Mouse (Mus musculus): Measurements from ENCODE around the gene Gm28043. TPM values are rescaled to one million over a fixed set of nuclear protein-coding genes. Genes with fewer than 3 reads are reported as not detected.

The Gm28043 gene
- polyA plus RNA-seq, 1 experiment, result 3.0 TPM

DNA sequence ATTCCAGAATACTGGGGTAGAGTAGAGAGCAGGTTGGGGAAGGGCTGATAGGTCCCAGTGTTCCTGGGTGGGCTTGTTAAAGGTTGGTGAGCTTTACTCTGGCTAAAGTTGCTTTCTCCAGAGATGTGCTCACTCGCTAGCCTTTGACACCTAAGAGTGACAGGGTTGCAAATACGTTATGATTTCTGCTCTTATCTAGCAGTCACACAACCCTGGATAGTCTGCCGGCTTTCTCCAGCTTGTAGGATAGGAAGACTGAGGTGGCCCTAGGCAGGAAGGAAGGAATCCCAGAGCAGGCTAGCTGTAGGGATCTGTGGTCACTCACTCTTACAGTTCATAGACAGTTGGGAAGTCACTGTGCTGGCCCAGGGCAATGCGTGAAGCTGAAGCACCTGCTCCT is 69.6 kb downstream of the Gm28043 start:
- peaks cover 5% of the 10 kb centered on the region for H3K4me1 ChIP-seq (ENCODE audit: control insufficient read depth, insufficient read depth, low read length)
- no peak for TF ChIP-seq POLR2A (IDR thresholded peaks at IDR 0.05; ENCODE audit: extremely low read depth, insufficient read depth, low read length)
- no peak for TF ChIP-seq CTCF (IDR thresholded peaks at IDR 0.05; ENCODE audit: extremely low read depth, insufficient read depth, low read length)
- H3K27ac ChIP-seq (ENCODE audit: insufficient read depth, low read length), result no peak overlapping the region
- no peak overlapping the region for H3K4me3 ChIP-seq (ENCODE audit: insufficient read depth, low read length)

DNA sequence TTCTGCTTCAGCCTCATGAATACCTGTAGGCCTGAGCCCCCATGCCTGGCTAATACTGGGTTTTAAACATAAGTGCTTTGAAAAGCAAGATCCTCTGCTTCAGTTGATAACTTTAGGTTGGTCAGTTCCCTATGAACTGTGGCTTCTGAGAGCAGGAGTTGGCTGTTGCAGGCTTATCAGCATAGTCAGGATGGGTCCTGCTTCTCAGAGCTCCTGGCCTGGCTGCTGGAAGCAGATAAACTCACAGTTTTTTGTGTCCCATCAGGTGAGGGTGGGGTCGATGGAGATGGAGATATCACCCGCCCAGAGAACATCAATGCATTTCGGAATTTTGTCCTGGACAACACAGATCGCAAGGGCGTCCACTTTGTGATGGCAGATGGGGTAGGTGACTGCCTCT is 72.1 kb downstream of the Gm28043 start:
- Histone ChIP-seq H3K4me1 (ENCODE audit: control insufficient read depth, insufficient read depth, low read length) (peaks cover 3% of the 10 kb centered on the region; the same call in 1 of the 2 replicates), H3K27ac (ENCODE audit: insufficient read depth, low read length) (no peak overlapping the region), H3K4me3 (ENCODE audit: insufficient read depth, low read length) (no peak overlapping the region)
- no peak for TF ChIP-seq CTCF (IDR thresholded peaks at IDR 0.05; ENCODE audit: extremely low read depth, insufficient read depth, low read length)
- TF ChIP-seq POLR2A (IDR thresholded peaks at IDR 0.05; ENCODE audit: extremely low read depth, insufficient read depth, low read length), result no peak

DNA sequence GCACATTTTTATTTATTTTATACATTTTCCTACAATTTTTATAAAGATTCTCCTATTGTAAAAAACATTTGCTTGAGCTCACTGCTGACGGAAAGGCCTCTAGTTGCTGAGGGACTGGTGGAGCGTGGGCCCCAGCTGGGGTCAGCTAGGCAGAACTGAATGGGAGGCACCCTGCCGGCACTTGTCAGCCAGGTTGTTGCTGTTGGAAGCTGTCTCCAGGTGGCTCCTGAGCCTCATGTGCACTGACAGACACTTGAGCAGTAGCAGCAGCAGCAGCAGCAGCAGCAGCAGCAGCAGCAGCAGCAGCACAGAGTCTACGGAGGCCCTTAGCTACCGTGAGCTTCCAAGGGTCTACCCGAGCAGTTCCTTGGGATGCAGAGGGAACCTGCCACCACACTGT is 72.7 kb downstream of the Gm28043 start:
- Histone ChIP-seq H3K4me1 (ENCODE audit: control insufficient read depth, insufficient read depth, low read length) (peaks cover 3% of the 10 kb centered on the region; the same call in 1 of the 2 replicates), H3K27ac (ENCODE audit: insufficient read depth, low read length) (no peak overlapping the region), H3K4me3 (ENCODE audit: insufficient read depth, low read length) (no peak overlapping the region)
- TF ChIP-seq POLR2A (IDR thresholded peaks at IDR 0.05; ENCODE audit: extremely low read depth, insufficient read depth, low read length), result no peak
- no peak for TF ChIP-seq CTCF (IDR thresholded peaks at IDR 0.05; ENCODE audit: extremely low read depth, insufficient read depth, low read length)

DNA sequence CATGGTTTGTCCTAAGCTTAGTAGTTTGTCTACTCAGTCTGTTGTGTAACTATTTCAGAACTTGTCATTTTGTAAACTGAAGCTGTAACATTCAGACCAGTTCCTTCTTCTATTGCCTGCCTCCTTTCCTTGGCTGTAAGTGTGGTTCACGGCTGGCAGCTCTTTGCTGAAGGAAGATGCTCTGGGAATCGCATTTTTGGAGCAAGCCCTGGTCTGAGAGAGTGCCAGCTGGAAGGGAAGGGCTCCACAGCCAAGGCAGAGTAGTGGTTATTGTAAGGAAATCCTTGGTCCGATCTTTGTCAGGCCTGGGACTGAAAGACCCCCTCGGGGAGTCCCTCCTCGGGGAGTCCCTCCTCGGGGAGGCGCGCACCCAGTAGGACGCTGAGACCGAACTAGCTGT is 73.9 kb downstream of the Gm28043 start:
- Histone ChIP-seq H3K4me1 (ENCODE audit: control insufficient read depth, insufficient read depth, low read length) (peaks cover 3% of the 10 kb centered on the region; the same call in 1 of the 2 replicates), H3K4me3 (ENCODE audit: insufficient read depth, low read length) (no peak overlapping the region), H3K27ac (ENCODE audit: insufficient read depth, low read length) (no peak overlapping the region)
- TF ChIP-seq CTCF (IDR thresholded peaks at IDR 0.05; ENCODE audit: extremely low read depth, insufficient read depth, low read length) (no peak), POLR2A (IDR thresholded peaks at IDR 0.05; ENCODE audit: extremely low read depth, insufficient read depth, low read length) (no peak)

DNA sequence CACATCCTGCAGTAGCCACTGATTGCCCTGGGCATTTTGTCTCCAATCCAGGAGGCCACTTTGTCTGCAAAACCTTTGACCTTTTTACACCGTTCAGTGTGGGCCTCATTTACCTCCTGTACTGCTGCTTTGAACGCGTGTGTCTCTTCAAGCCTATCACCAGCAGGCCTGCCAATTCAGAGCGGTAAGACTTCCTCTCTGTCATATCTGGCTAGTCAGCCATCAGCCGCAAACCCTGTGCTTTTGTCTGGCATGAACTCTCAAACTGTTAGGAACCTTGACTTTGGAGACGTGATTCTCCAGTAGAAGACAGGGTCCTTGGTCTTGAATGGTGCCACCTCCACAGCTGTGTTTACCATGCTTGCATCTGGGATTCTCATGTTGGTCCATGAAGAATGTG is 75.6 kb downstream of the Gm28043 start:
- TF ChIP-seq POLR2A (IDR thresholded peaks at IDR 0.05; ENCODE audit: extremely low read depth, insufficient read depth, low read length) (no peak), CTCF (IDR thresholded peaks at IDR 0.05; ENCODE audit: extremely low read depth, insufficient read depth, low read length) (no peak)
- peaks cover 3% of the 10 kb centered on the region; the same call in 1 of the 2 replicates for H3K4me1 ChIP-seq (ENCODE audit: control insufficient read depth, insufficient read depth, low read length)
- H3K27ac ChIP-seq (ENCODE audit: insufficient read depth, low read length), result no peak overlapping the region
- no peak overlapping the region for H3K4me3 ChIP-seq (ENCODE audit: insufficient read depth, low read length)

DNA sequence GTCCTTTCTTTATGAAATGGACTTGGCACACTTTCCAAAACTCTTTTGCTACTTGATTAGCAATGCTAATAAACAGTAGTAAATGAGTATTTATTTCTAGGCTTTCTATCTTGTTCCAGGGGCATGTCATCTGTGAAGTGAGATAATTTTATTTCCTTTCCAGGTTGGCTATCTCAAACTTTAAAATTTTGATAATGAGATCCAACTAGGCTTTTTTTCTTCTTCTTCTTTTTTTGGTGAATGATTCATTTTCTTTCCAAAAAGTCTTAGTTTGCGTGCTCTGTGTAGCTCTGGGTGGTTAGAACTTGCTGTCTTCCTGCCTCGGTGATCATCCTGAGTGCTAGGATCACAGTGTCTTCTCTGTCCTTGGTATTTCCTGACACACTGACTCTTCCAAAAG is 78.2 kb downstream of the Gm28043 start:
- Histone ChIP-seq H3K4me3 (ENCODE audit: insufficient read depth, low read length) (no peak overlapping the region), H3K27ac (ENCODE audit: insufficient read depth, low read length) (no peak overlapping the region), H3K4me1 (ENCODE audit: control insufficient read depth, insufficient read depth, low read length) (peaks cover 2% of the 10 kb centered on the region; the same call in 1 of the 2 replicates)
- TF ChIP-seq CTCF (IDR thresholded peaks at IDR 0.05; ENCODE audit: extremely low read depth, insufficient read depth, low read length), result no peak
- TF ChIP-seq POLR2A (IDR thresholded peaks at IDR 0.05; ENCODE audit: extremely low read depth, insufficient read depth, low read length), result no peak

DNA sequence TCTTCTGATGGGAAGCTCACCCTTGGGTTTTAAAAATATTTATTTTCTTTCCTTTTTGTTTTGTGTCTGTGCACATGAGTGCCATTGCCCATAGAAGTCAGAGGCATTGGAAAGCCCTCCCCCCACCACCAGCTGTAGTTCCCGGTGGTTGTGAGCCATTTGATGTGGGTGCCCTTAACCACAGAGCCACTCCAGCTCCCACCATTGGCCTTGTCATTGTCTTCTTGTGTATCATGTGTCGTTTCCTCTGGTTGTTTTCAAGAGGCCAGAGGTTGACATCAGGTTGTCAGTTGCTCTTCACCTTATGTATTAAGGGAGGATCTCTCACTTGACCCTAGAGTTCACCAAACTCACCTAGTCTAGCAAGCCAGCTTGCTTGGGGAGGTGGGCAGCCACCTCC is 78.9 kb downstream of the Gm28043 start:
- H3K4me1 ChIP-seq (ENCODE audit: control insufficient read depth, insufficient read depth, low read length), result no peaks in the 10 kb centered on the region
- TF ChIP-seq CTCF (IDR thresholded peaks at IDR 0.05; ENCODE audit: extremely low read depth, insufficient read depth, low read length) (no peak), POLR2A (IDR thresholded peaks at IDR 0.05; ENCODE audit: extremely low read depth, insufficient read depth, low read length) (no peak)
- no peak overlapping the region for H3K27ac ChIP-seq (ENCODE audit: insufficient read depth, low read length)
- H3K4me3 ChIP-seq (ENCODE audit: insufficient read depth, low read length), result no peak overlapping the region

DNA sequence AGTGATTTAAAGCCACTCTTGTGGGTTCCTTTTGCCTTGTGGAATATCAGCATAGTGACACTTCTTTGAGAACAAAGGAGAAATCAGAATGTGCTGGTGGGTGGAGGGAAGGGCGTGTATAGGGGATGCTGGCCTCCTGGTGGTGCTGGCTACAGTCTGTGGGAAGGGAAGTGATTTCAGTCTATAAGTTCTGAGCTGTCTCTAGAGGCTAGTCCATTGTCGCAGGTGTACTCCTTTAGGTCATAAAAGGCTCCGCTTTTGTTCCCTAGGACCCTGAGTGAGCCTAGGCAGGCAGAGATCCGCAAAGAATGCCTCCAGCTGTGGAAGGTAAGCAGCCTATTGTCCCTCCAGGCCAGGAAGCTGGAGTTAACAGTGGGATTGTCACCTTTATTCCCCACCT is 79.8 kb downstream of the Gm28043 start:
- no peaks in the 10 kb centered on the region for H3K4me1 ChIP-seq (ENCODE audit: control insufficient read depth, insufficient read depth, low read length)
- H3K27ac ChIP-seq (ENCODE audit: insufficient read depth, low read length), result no peak overlapping the region
- no peak overlapping the region for H3K4me3 ChIP-seq (ENCODE audit: insufficient read depth, low read length)
- TF ChIP-seq CTCF (IDR thresholded peaks at IDR 0.05; ENCODE audit: extremely low read depth, insufficient read depth, low read length) (no peak), POLR2A (IDR thresholded peaks at IDR 0.05; ENCODE audit: extremely low read depth, insufficient read depth, low read length) (no peak)

DNA sequence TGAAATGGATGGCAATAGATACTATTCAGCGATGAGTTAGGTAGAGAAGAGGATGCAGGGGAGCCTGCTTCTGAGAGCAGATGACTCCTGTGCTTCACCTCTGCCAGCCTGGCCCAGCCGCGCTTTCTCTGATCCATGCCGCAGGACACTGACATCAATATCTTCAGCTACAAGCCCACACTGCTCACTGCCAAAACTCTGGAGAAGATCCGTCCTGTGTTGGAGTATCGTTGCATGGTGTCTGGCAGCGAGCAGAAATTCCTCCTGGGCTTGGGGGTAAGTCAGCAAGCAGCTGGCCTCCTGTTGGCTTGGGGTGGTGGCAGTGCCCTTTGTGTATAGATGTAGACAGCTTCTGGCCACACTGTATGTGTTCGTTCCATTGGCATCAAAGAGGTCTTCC is 82.3 kb downstream of the Gm28043 start:
- no peak overlapping the region for H3K4me3 ChIP-seq (ENCODE audit: insufficient read depth, low read length)
- H3K4me1 ChIP-seq (ENCODE audit: control insufficient read depth, insufficient read depth, low read length), result no peaks in the 10 kb centered on the region
- H3K27ac ChIP-seq (ENCODE audit: insufficient read depth, low read length), result no peak overlapping the region
- TF ChIP-seq POLR2A (IDR thresholded peaks at IDR 0.05; ENCODE audit: extremely low read depth, insufficient read depth, low read length) (no peak), CTCF (IDR thresholded peaks at IDR 0.05; ENCODE audit: extremely low read depth, insufficient read depth, low read length) (no peak)

DNA sequence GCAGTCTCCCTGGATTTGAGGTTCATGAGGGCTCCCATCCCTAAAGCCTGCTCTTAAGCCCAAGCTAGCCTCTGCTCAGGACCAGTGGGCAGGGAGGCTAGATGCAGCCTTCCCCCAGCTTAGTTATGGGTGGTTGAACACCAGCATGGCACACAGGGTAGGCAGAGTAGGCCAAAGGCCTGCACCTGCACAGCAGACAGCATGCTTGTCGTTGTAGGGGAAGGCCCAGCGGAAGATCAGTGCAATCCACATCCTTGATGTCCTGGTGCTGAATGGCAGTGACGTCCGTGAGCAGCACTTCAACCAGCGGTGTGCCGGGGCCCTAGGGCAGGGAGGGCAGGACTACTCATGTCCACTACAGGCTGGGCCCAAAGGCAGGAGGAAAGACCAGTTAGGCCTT is 83.7 kb downstream of the Gm28043 start:
- no peak overlapping the region for H3K4me3 ChIP-seq (ENCODE audit: insufficient read depth, low read length)
- H3K4me1 ChIP-seq (ENCODE audit: control insufficient read depth, insufficient read depth, low read length), result no peaks in the 10 kb centered on the region
- TF ChIP-seq CTCF (IDR thresholded peaks at IDR 0.05; ENCODE audit: extremely low read depth, insufficient read depth, low read length) (no peak), POLR2A (IDR thresholded peaks at IDR 0.05; ENCODE audit: extremely low read depth, insufficient read depth, low read length) (no peak)
- no peak overlapping the region for H3K27ac ChIP-seq (ENCODE audit: insufficient read depth, low read length)

Measured in cortical plate, adult 2 months (tissue).